Mouse (Mus musculus): ENCODE data around the gene Cfap73. TPM values are rescaled to one million over a fixed set of nuclear protein-coding genes. Genes with fewer than 3 reads are reported as not detected.

The Cfap73 gene
- total and polyA plus RNA-seq, 3 experiments, result 0.26 TPM; not detected in 2

DNA sequence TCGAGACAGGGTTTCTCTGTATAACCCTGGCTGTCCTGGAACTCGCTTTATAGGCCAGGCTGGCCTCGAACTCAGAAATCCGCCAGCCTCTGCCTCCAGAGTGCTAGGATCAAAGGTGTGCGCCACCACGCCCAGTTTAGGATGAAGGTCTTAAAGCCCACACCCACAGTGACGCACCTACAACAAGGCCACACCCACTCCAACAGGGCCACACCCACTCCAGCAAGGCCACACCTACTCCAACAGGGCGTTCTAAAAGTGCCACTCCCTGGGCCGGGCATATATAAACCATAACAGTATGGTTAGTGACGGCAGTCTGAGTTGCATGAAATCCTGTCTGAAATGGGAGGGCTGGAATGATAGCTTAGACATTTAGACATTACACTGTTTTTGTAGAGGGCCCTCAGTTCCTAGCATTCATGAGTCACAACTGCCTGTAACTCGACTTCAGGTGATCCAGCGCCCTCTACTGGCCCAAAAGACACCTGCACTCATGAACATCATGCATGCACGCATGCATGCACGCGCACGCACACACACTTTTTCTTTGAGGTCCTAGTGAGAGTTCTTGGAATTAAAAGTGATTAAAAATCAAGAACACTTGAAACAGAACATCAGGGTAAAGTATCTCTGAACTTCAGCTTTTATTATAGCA is 43.6 kb downstream of the Cfap73 start:
- no peak for TF ChIP-seq BHLHE40 (IDR thresholded peaks at IDR 0.05; ENCODE audit: low read depth, low read length)
- peak; percentile 16 to 59; a peak in 2 of 4 replicates for TF ChIP-seq CTCF (conservative IDR thresholded peaks at IDR 0.05 in 1 of 2, IDR thresholded peaks at IDR 0.05 in 1 of 2; ENCODE audit: low read depth in 2 of 2, low read length in 2 of 2)
- TF ChIP-seq SMC3 (IDR thresholded peaks at IDR 0.05; ENCODE audit: low read depth, low read length), result peak; percentile 31; the same call in 1 of the 2 replicates
- TF ChIP-seq RAD21 (IDR thresholded peaks at IDR 0.05; ENCODE audit: low read depth, low read length), result peak; percentile 49
- no peak overlapping the region for H3K27ac ChIP-seq (ENCODE audit: insufficient read depth, low read depth)
- dilution Hi-C loops (cut with MboI; ENCODE audit: extremely low pct_ligation_motif_present, extremely low pct_unique_long_range_greater_than_20kb, low sequenced_read_pairs) (no loop called here), in situ Hi-C loops (cut with MboI; ENCODE audit: low pct_ligation_motif_present, low pct_unique_long_range_greater_than_20kb, low sequenced_read_pairs) (no loop called here)
- peaks cover 4% of the 10 kb centered on the region for H3K9me3 ChIP-seq (replicated peaks; ENCODE audit: low read length)
- no peaks in the 10 kb centered on the region for H3K79me2 ChIP-seq (replicated peaks; ENCODE audit: control insufficient read depth, extremely low read depth, insufficient read depth, poor library complexity, severe bottlenecking)
- peaks cover 13% of the 10 kb centered on the region for H3K27me3 ChIP-seq (replicated peaks)
- H3K4me1 ChIP-seq (ENCODE audit: control insufficient read depth in 1 of 2, insufficient read depth in 2 of 2), result peaks cover 4 to 27% of the 10 kb centered on the region in 2 experiments
- no peak overlapping the region for H3K9ac ChIP-seq (ENCODE audit: insufficient read depth, low read depth)
- H3K4me2 ChIP-seq (ENCODE audit: insufficient read depth, low read depth, poor library complexity, severe bottlenecking), result no peak overlapping the region
- H3K4me3 ChIP-seq (replicated peaks in 1 of 3; ENCODE audit: low read depth in 2 of 3, low read length in 2 of 3, poor library complexity in 1 of 3), result no peak overlapping the region
- DNase-seq (ENCODE audit: extremely low read depth), result peak; percentile 43
- no peaks in the 10 kb centered on the region for H3K36me3 ChIP-seq (replicated peaks in 1 of 2; ENCODE audit: control insufficient read depth in 1 of 2, insufficient read depth in 1 of 2, low read length in 1 of 2)

DNA sequence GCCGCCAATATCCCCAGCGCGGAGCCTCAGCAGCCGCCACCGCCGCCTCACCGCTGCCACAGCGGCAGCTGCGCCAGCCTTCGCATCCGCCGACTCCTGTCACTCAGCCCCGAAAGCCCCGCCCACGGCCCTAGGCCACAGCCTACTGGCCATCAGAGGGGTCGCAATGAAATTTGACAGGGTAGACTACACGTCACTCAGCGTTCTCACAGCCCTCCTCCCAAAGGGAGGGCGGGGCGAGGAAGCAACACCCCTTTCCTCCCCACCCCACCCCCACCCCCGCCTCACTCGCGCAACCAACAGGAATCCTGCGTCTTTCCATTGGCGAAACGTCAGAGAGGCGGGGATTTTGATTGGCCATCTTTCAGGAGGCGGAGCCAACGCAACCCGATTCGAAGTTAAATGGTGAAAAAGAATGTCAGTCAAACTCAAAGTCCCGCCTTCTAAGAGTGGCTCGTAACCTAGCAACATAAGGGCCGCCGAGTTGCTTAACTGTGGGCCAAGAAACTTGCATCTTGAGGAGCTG is 45.4 kb downstream of the Cfap73 start, which contains the start of the genes Tpcn1 and Iqcd:
Gene Tpcn1 (minus strand): TSS at position 105 of the 526 bp plus-strand sequence.
Gene Iqcd (plus strand): TSS at position 448 of the 526 bp plus-strand sequence.
- H3K4me2 ChIP-seq (ENCODE audit: insufficient read depth, low read depth, poor library complexity, severe bottlenecking), result peak within 1 kb of the TSS; percentile 89
- H3K27ac ChIP-seq (ENCODE audit: insufficient read depth, low read depth), result no peak within 1 kb of the TSS
- in situ Hi-C loops (cut with MboI; ENCODE audit: low pct_ligation_motif_present, low pct_unique_long_range_greater_than_20kb, low sequenced_read_pairs) (no loop called here), dilution Hi-C loops (cut with MboI; ENCODE audit: extremely low pct_ligation_motif_present, extremely low pct_unique_long_range_greater_than_20kb, low sequenced_read_pairs) (no loop called here)
- peaks cover 10% of the 10 kb centered on the region for H3K27me3 ChIP-seq (replicated peaks)
- H3K9me3 ChIP-seq (replicated peaks; ENCODE audit: low read length), result peaks cover 4% of the 10 kb centered on the region
- H3K4me3 ChIP-seq (replicated peaks in 1 of 3; ENCODE audit: low read depth in 2 of 3, low read length in 2 of 3, poor library complexity in 1 of 3), result peak within 1 kb of the TSS; percentile 70 to 75 (median 71)
- peak within 1 kb of the TSS; percentile 36 for H3K9ac ChIP-seq (ENCODE audit: insufficient read depth, low read depth)
- peaks cover 0 to 8% of the 10 kb centered on the region in 2 experiments for H3K36me3 ChIP-seq (replicated peaks in 1 of 2; ENCODE audit: control insufficient read depth in 1 of 2, insufficient read depth in 1 of 2, low read length in 1 of 2)
- no peaks in the 10 kb centered on the region for H3K79me2 ChIP-seq (replicated peaks; ENCODE audit: control insufficient read depth, extremely low read depth, insufficient read depth, poor library complexity, severe bottlenecking)
- peak; percentile 99 for DNase-seq (ENCODE audit: extremely low read depth)
- H3K4me1 ChIP-seq (ENCODE audit: control insufficient read depth in 1 of 2, insufficient read depth in 2 of 2), result peaks cover 4 to 42% of the 10 kb centered on the region in 2 experiments
- TF ChIP-seq ETS1 (conservative IDR thresholded peaks at IDR 0.05; ENCODE audit: low read depth, low read length), result no peak
- peak; percentile 66 for TF ChIP-seq NRF1 (IDR thresholded peaks at IDR 0.05; ENCODE audit: low read depth, low read length)
- peak; percentile 64 for TF ChIP-seq NELFE (IDR thresholded peaks at IDR 0.05; ENCODE audit: low read depth, low read length)
- TF ChIP-seq MAX (IDR thresholded peaks at IDR 0.05; ENCODE audit: low read length), result no peak
- TF ChIP-seq POLR2A (IDR thresholded peaks at IDR 0.05; ENCODE audit: low read depth, low read length), result peak; percentile 76
- TF ChIP-seq ZMIZ1 (IDR thresholded peaks at IDR 0.05; ENCODE audit: low read depth, low read length), result no peak
- TF ChIP-seq E2F4 (IDR thresholded peaks at IDR 0.05; ENCODE audit: insufficient replicate concordance, low read depth, low read length), result 0 out of 2 replicates have a peak, but pooled peaks have one; percentile 33
- no peak for TF ChIP-seq USF1 (IDR thresholded peaks at IDR 0.05; ENCODE audit: low read depth, low read length)
- no peak for TF ChIP-seq JUN (IDR thresholded peaks at IDR 0.05; ENCODE audit: insufficient read depth, low read depth, low read length)
- TF ChIP-seq PAX5 (IDR thresholded peaks at IDR 0.05; ENCODE audit: low read length), result no peak
- peak; percentile 72 for TF ChIP-seq MAZ (IDR thresholded peaks at IDR 0.05; ENCODE audit: low read depth, low read length)
- TF ChIP-seq HCFC1 (IDR thresholded peaks at IDR 0.05; ENCODE audit: low read depth, low read length), result no peak
- no peak for TF ChIP-seq MYC (IDR thresholded peaks at IDR 0.05; ENCODE audit: low read depth, low read length)
- TF ChIP-seq SMC3 (IDR thresholded peaks at IDR 0.05; ENCODE audit: low read depth, low read length), result no peak
- TF ChIP-seq MXI1 (IDR thresholded peaks at IDR 0.05; ENCODE audit: low read depth, low read length), result 0 out of 2 replicates have a peak, but pooled peaks have one; percentile 57
- TF ChIP-seq GABPA (IDR thresholded peaks at IDR 0.05; ENCODE audit: insufficient replicate concordance, low read depth, low read length), result no peak
- no peak; the same call in 1 of the 2 replicates for TF ChIP-seq SIN3A (IDR thresholded peaks at IDR 0.05; ENCODE audit: low read length)
- no peak for TF ChIP-seq RCOR1 (conservative IDR thresholded peaks at IDR 0.05; ENCODE audit: low read depth, low read length)
- TF ChIP-seq CTCF (conservative IDR thresholded peaks at IDR 0.05 in 1 of 2, IDR thresholded peaks at IDR 0.05 in 1 of 2; ENCODE audit: low read depth in 2 of 2, low read length in 2 of 2), result no peak
- no peak for TF ChIP-seq USF2 (conservative IDR thresholded peaks at IDR 0.05; ENCODE audit: low read depth, low read length)
- no peak for TF ChIP-seq CHD1 (IDR thresholded peaks at IDR 0.05; ENCODE audit: low read depth, low read length)
- no peak for TF ChIP-seq KAT2A (IDR thresholded peaks at IDR 0.05; ENCODE audit: insufficient replicate concordance, low read length)
- TF ChIP-seq RAD21 (IDR thresholded peaks at IDR 0.05; ENCODE audit: low read depth, low read length), result no peak
- TF ChIP-seq EP300 (IDR thresholded peaks at IDR 0.05; ENCODE audit: low read length), result no peak
- no peak for TF ChIP-seq ZC3H11A (IDR thresholded peaks at IDR 0.05; ENCODE audit: low read depth, low read length)
- TF ChIP-seq BHLHE40 (IDR thresholded peaks at IDR 0.05; ENCODE audit: low read depth, low read length), result no peak
- 0 out of 2 replicates have a peak, but pooled peaks have one; percentile 49 for TF ChIP-seq TCF12 (IDR thresholded peaks at IDR 0.05; ENCODE audit: low read depth, low read length)
- peak; percentile 95 for TF ChIP-seq CHD2 (IDR thresholded peaks at IDR 0.05; ENCODE audit: low read length)
- TF ChIP-seq ZNF384 (IDR thresholded peaks at IDR 0.05; ENCODE audit: low read depth, low read length), result no peak
- no peak for TF ChIP-seq JUND (conservative IDR thresholded peaks at IDR 0.05; ENCODE audit: low read depth, low read length)
- no peak for TF ChIP-seq IRF4 (IDR thresholded peaks at IDR 0.05; ENCODE audit: low read depth, low read length)

Measured in CH12.LX (cell line).